Mouse (Mus musculus) telencephalon, adult 2 months (tissue): ENCODE measurements around the gene Zfx.

Experiments
- DNase-seq: peaks from one replicate; pipeline ENCODE4 v3.0.0-alpha.2; 2011; ENCODE audit warnings: low read depth, low spot score

The Zfx gene

GRCm38 (mm10) chrX:94123059-94123839 lies at the start of gene Zfx:
Gene Zfx, minus strand, starts transcription at chrX:94123702.
- no peak for DNase-seq

GRCm38 (mm10) chrX:94169348-94169747 lies 45.8 kb upstream of the Zfx start:
- no peak for DNase-seq

- no peak for DNase-seq
These were observed 28.8 kb upstream of the Zfx start for GRCm38 (mm10) chrX:94152251-94152830.

GRCm38 (mm10) chrX:94150471-94150870 lies 27.0 kb upstream of the Zfx start:
- no peak for DNase-seq

- no peak for DNase-seq
These were observed 18.7 kb upstream of the Zfx start for GRCm38 (mm10) chrX:94142004-94142771.

GRCm38 (mm10) chrX:94140080-94140479 lies 16.6 kb upstream of the Zfx start:
- DNase-seq, result no peak

GRCm38 (mm10) chrX:94138256-94138655 lies 14.8 kb upstream of the Zfx start:
- DNase-seq, result no peak

GRCm38 (mm10) chrX:94135084-94135483 lies 11.6 kb upstream of the Zfx start:
- no peak for DNase-seq

GRCm38 (mm10) chrX:94133551-94133950 lies 10.0 kb upstream of the Zfx start:
- no peak for DNase-seq

GRCm38 (mm10) chrX:94132239-94132638 lies 8.7 kb upstream of the Zfx start:
- no peak for DNase-seq

- DNase-seq, result no peak
These were observed 6.2 kb upstream of the Zfx start for GRCm38 (mm10) chrX:94129712-94130111.

GRCm38 (mm10) chrX:94125950-94126349 lies 2.4 kb upstream of the Zfx start:
- DNase-seq, result no peak

- no peak for DNase-seq
These were observed 818 bp downstream of the Zfx start for GRCm38 (mm10) chrX:94122709-94123058.

GRCm38 (mm10) chrX:94121866-94122708 lies 1.4 kb downstream of the Zfx start:
- peak; percentile 74 for DNase-seq

- no peak for DNase-seq
These were observed 2.2 kb downstream of the Zfx start for GRCm38 (mm10) chrX:94121161-94121856.

- no peak for DNase-seq
These were observed 5.2 kb downstream of the Zfx start for GRCm38 (mm10) chrX:94118350-94118749.

GRCm38 (mm10) chrX:94115882-94116281 lies 7.6 kb downstream of the Zfx start:
- DNase-seq, result no peak

GRCm38 (mm10) chrX:94105964-94106363 lies 17.5 kb downstream of the Zfx start:
- no peak for DNase-seq

- no peak for DNase-seq
These were observed 20.6 kb downstream of the Zfx start for GRCm38 (mm10) chrX:94102938-94103337.

GRCm38 (mm10) chrX:94100561-94100960 lies 22.9 kb downstream of the Zfx start:
- DNase-seq, result no peak

GRCm38 (mm10) chrX:94091001-94091400 lies 32.5 kb downstream of the Zfx start:
- no peak for DNase-seq
